Mouse (Mus musculus) liver, adult (tissue): ENCODE measurements around the gene Uqcc2.

Experiments
- GATA4 ChIP-seq: IDR thresholded peaks from 2 replicates; pipeline ENCODE4 v1.6.1; 2014; ENCODE audit warnings: mild to moderate bottlenecking, low read length; ENCODE audit not compliant: insufficient replicate concordance

Gene Uqcc2

DNA sequence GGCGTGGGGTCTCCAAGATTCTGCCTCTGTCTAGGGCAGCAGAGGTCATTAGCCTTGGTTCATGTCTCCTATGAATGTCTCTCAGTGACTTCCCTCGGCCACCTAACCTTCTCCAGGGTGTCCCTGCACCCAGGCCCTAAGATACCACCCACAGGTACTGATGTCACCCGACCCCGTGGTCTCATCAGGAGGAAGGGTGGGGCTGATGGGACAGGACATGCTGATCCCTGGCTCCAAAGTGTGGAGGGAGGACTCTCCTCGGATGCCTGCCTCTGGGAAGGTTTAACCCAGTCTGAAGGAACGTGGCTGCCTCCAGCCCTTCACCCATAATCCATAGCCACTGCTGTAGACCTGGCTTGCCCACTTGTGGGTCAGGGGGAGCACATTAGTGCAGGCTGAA lies 33.2 kb upstream of the Uqcc2 start:
- no peak for TF ChIP-seq GATA4

DNA sequence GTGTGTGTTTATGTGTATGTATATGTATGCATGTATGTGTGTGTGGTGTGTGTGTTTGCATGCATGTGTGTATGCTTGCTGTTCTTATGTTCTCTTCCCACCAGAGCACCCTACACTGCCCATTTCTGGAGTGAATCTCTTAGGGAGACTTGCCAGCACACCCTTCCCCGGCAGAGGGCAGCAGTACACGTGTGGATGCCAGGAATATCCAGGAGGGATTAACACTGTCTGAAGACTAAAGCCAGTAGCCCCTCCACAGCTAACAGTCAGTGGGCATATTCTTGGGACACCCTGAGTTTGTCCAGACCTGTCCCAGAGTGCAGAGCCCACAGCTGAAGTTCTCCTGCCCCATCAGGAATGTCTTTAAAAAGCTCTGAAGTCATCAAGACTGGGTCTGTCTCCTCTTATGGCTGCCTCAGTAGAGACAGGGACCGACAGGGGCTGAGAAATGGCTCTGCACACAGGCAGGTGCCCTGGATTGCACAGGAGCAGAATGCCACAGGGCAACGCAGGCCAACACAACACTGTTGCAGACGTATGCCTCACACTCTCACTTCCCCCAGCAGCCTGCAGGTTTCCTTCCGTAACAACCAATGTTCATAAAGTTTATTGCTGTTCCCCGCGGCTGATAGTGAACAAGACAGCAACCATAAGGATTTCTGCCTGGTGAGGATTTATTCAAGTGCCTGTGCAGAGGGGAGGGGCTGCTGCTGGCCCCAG lies 31.5 kb upstream of the Uqcc2 start:
- TF ChIP-seq GATA4, result no peak

DNA sequence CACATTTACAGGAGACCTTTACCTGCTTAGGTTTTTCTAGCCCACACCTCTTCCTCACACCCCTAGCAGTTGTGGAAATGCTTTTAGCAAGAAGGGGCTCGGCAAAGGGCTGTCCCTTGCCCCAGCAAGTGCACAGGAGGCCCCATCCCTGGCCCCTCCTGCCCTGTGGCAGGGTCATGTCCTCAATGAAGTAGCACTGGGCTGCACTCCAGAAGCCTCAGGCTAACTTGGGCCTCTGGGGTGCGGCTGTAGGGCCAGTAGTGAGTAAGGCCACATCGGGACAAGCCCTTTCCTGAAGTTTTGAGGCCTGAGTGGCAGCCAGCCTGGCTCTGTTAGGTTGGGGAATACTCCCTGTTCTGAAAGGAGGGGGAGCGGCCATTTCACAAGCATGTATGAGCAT lies 27.2 kb upstream of the Uqcc2 start:
- no peak for TF ChIP-seq GATA4

DNA sequence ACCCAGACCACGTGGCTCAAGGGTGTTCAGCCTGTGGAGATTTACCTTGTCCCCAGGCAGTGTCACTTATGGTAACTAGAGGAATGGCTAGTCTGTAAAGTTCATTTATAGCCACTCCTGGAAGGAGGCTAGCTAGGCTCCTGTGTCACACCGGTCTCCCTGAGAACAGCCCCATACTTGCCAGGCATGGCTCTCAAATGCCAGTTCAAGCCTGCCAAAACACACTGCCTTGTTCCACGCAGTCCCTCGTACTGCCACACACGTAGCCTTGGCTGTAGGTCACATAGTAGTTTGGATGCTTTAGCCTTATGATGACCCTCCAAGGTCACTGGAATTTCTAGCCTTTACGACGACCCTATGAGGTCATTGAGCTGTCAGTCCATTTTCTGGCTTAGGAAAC lies 25.5 kb upstream of the Uqcc2 start:
- no peak for TF ChIP-seq GATA4

DNA sequence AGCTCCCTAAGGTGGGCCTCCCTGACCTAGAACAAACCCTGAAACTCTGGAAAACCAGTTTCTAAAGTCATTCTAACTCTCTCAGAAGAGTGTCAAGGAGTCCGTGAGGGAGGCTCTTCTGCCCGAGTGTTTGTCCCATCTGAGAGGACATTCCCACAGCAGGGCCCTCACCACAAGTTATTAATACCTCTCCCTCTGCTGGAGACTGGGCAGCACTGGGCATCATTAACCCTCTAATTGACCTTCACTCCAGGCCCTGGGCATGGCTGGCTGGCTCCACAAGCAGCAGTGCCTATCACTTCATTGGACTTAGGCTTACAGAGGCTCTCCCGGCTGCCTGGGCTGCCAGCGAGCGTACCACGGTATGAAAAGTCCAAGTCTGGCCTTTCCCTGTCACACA lies 24.7 kb upstream of the Uqcc2 start:
- TF ChIP-seq GATA4, result no peak

DNA sequence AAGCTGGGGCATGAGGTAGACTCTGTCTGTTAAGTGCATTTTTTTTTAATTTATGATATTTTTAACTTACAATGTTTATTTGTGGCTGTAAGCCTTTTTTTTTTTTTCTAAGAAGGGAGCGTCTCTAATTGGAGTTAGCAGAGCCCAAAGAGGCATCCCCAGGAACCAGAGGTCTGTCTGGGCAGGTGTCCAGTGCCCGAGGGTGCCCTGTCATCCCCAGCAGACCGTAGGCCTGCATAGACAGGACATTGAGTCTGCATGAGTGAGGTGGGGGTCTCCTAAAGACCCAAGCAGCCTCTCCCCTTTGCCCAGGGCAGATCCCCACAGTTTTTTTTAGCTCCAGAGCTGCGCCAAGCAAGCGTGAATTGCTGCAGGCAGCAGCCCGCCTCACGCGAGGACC lies 22.0 kb upstream of the Uqcc2 start:
- no peak for TF ChIP-seq GATA4

DNA sequence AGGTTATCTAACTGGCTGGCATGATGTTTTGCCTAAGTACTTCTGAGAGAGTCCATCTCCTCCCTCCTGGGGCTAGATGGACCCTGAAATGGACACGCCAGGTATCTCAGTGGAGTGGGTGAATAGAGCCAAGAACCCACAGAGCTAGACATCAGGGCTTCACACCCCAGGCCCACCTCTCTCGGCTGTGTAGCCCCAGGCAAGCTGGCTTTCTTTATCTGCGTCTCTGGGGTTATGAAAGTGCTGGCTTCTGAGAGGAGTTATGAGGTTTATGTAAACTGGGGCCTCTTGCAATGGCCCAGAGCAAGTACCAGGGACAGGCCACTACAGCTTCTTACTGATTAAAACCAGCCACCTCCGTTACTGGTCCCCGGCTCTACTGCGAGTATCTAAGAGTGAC lies 21.2 kb upstream of the Uqcc2 start:
- TF ChIP-seq GATA4, result no peak

DNA sequence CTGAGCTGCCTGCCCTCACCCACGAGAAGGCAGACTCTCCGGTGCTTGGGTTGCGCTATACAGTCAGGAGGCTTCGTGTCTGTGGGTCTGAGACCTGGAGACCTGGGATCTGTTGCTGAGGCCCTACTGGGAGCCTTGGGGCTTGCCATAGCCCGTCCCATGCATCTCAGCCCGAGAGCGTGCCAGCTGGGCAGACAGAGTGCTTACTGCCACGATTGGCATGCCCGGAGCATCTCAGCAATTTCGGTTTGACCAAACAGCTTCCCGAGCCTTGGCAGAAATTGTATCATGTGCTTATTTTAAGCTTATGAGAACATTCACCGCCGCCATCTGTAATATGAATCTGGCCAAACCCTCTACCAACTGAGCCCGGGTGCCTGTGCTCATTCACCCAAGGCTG lies 20.5 kb upstream of the Uqcc2 start:
- no peak for TF ChIP-seq GATA4

DNA sequence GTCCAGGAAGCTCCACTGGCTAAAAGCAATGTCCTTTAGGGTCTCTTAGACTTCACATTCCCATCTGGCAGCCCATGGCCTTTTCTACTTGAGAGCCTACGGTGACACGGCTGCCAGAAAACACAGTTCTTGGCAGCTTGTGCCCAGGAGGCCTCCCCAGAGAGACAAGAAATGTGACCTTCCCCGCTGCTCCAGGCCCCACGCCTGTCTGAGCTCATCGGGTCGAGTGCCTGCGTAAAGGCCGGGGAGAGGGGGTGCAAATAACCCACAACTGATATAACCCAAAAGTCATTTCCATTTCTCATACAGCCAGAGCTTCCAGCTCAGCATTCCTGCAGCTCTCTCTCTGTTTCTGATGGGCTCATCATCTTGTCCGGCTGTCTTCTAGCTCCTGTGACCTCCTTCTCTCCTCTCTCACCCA lies 20.1 kb upstream of the Uqcc2 start:
- TF ChIP-seq GATA4, result no peak

DNA sequence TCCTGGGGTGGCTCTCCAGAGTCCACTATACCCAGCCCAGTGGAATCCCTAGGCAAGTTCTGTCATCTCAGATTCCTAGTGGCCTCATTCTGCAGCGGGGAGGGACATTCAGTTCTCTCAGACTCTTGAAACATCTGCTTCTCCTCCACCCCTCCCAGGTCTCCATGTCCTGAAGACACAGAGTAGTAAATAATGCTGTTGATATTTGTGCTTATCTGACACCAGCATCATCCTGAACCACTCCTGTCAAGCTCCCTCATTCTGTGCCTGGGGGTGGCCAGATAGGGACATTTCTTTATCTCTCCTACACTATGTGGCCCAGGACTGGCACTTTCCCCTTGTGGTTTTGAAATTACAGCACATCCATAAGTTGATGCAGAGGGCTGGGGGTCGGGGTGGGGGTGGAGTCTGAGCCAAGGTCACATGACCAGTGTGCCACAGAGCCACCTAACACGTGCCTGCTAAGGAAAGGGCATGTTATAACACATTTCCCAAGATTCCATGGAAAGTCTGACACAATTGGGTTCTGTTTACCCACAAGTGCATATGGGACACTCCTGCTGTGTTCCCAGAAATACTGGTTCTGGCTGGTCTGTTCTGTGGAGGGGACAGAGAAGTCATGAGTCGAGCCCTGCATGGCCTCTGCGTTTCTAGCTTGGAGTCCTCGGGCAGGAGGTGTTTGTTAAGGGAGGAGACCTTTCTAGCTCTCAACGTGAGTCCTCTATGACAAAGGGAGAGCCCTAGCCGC lies 19.4 kb upstream of the Uqcc2 start:
- TF ChIP-seq GATA4, result no peak

DNA sequence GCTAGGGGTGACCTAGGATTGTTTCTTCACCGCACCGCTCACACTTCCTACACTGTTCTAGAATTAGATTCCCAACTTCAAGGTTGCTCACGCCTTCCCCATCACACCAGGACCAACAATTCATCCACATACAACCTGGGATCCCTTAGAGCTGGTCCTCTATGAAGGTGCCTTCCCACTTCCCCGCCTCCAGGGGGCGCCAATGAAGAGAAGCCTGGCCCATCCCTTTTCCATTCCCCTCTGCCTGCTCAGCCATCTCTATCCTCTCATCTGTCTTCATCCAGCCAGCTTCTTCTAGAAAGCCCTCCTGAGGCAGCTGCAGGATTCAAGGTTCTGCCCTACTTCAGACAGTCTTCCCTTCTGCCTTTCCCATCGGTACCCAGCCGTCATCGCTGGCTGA lies 17.7 kb upstream of the Uqcc2 start:
- TF ChIP-seq GATA4, result no peak

DNA sequence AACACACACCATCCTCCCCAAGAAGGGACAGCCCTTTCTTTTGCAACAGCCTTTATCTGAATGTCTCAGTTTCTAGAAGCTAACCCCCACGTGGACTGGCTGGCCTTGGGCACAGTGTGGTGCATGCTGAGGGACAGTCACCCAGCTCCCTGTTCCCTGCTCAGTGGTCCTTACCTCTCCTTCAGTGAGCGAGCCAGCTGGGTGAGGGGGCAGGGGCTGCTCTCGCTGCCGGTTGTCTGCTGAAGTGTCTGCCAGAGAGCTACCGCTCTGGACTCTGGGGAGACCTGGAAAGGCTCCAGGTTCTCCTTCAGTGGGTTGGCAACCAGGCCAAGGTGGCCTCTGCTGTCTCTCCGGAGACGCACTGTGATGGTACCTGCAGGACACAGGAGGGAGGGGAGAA lies 17.2 kb upstream of the Uqcc2 start:
- TF ChIP-seq GATA4, result no peak

DNA sequence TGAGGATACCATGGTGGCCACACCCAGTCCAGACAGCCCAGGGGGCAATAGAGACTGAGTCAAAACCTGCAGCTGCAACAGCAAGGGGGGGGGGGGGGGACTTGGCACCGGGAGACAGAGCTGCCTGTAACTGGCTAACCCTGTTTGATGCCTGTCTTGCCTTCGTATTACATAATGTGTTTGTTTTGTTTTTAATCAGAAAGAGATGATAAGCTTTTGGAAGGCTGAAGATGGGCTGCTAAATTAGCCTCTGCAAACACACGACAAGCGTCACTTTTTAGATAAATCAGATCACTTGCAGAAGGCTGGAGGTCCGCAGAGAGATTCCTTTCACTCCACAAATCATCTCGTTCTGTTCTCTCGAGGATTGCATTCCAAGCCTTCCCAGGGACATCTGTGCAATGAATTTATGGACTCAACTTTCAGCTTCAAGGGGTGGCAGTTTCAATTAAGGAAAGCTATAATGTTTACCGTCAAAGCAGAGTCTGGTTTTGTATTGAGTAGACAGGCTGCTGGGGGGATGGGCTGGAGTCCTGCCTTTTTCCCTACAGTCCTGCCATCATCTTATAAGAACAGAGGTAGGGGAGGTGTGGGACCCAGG lies 12.7 kb upstream of the Uqcc2 start:
- TF ChIP-seq GATA4, result no peak

DNA sequence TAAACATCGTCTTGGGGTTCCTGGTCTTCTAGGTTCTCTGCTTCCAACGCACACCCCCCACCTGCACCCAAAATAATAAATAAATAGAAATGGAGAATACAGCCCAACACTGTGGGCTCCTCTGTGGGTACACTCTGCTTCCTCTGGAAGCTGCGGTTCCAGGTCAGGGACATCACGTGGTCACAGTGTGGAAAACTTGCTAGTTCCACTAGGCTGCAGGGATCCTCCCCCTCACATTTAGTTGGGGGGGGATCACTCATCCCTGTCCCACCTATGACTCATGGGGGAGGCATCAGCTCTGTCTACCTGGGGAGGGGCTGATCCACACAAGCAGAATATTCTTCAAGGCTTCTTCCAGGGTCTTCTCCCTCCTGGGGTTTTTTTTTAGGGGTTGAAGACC lies 10.4 kb upstream of the Uqcc2 start:
- no peak for TF ChIP-seq GATA4

DNA sequence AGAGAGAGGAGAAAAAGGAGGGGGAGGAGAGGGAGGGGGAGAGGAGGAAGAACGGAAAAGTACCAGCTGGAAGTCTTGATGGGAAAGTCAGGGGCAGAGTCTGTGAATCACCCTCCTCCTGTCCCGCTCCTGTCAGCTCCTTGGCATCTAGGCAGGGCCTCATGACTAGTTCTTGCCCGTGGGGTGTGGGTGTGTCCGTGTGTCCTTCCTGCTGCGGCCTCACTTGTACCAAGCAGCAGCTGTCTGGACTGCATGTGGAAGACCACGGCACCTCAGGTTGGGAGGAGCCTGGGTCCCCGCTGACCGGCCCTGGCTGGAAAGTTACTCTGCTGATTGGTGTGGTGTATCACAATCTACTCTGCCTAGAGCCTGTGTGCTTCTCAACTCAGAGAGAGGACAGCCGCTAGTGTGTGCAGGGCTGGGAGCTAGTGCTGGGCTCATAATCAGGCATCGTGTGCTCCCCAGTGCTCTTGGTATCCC lies 8.3 kb upstream of the Uqcc2 start:
- TF ChIP-seq GATA4, result no peak

DNA sequence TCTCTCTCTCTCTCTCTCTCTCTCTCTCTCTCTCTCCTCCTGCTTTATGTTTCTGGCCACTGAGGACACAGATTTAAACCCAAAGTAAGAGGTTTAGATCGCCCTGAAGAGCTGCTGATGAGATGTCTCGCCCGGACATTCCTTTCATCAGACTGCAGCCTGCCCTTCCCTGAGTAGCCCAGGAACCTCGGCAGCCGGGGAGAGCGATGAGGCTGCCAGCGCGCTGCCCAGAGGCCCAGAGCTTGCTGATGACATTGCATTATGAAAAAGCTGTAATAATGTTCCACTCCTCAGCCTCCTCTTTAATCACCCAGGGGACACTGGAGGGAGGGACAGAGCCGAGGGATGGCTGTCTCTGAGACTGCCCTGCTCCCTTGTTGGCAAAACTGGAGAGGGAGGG lies 6.5 kb upstream of the Uqcc2 start:
- no peak for TF ChIP-seq GATA4
